Mouse (Mus musculus): Measurements from ENCODE around the gene Polm. TPM values are rescaled to one million over a fixed set of nuclear protein-coding genes. Genes with fewer than 3 reads are reported as not detected.

The Polm gene
- 38.4 TPM for total RNA-seq (2023)

DNA sequence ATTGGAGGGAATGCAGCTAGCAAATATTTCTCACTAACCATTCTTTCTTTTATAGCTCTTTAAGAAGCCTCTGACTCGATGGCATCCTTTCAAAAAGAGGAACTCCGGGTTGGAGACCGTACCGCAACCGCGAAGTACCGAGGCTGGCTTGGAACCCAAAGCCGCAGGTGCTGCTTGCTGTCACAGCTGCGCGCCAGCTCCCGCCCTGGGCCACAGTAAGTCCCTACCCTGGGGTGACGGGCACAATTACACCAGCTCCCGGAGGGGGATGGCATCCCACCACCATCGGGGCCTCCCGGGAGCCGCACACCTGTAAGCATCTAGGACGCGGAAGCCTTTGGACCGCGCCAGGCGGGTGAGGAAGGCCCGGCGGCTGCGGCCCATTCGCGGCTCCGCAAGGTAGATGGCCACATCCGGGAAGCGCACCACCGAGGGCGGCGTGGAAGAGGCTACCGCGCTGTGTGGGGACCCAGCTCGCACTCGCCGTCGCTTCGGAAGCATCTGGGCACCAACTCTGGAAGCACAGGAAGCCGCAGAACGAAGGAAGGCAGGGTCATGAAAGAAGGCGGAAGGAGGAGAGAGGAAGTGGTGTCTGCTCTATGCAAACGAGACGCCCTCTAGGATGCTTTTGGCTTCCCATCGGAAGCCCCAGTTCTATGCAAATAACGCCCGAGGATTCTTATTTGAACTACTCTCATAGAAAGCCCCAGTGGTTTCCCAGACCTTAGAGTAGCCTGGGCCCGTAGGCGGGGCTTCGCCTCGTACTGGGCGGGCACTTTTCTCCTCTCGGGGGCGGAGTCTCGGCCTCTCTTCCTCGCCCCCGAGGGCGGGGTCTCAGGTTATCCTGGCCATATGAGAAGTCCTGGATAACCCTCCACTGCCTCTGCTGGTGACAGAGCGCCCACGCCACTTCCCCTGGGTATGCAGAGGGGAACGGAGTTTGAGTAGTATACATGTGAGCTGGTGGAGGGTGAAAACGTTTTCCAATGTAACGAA is at the start of gene Polm:
TSS of gene Polm (minus strand) at position 766 of the 996 bp plus-strand sequence.

DNA sequence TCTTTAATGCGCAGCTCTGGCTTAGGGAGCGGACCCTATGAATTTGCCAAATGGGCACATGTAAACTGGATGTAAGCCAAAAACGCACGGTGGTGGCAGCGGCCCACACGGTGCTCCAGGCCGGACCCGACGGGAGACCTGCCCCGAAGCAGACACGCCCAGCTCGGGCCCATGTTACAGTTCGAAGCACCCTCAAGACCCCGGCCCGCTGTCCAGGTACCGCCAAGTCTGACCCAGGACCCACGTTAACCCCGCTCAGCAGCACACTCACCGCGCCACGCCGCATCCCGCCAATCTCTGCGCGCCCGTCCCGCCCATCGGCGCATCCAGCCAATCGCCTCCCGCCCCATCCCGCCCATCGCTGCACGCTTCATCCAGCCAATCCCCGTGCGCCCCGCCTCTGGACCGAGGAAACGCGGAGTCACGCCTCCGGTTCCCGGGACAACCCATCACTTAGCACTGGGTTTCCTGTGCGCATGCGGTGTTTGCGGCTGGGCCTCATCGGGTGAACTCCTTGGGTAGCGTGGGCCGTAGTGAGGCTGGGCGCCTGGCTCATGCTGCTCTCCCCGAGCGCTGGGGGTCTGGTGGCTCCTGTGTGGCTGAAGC is 40.2 kb upstream of the Polm start, which contains the start of gene Pold2:
TSS of gene Pold2 (minus strand) at position 372 of the 606 bp plus-strand sequence.

DNA sequence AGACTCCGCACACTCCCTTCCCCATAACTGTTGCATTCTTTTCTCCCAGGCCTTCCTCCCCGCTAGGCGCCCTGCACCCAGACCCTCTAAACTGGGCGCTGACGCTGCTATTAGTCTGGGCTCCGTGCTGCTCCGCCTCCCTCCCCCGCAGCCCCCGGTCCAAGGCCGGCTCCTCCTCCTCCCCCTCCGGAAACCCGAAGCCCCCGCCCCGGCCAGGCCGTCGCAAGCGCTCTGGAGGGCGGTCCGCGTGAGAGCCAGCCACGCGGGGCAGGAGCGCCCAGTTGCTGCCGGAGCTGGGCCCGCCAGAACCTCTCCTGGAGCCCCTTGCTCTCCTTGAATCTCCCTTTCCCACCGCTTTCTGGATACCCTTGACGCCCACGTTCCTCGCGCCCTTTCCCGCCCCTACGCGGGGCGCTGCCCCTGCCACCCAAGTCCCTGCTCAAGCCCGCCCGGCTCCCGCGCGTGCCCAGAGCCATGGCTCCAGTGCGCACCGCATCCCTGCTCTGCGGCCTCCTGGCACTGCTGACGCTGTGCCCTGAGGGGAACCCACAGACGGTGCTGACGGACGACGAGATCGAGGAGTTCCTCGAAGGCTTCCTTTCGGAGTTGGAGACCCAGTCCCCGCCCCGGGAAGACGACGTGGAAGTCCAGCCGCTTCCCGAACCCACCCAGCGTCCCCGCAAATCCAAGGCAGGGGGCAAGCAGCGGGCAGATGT is 24.0 kb upstream of the Polm start, which contains the start of gene Aebp1:
TSS of gene Aebp1 (plus strand) at position 270 of the 716 bp plus-strand sequence.

DNA sequence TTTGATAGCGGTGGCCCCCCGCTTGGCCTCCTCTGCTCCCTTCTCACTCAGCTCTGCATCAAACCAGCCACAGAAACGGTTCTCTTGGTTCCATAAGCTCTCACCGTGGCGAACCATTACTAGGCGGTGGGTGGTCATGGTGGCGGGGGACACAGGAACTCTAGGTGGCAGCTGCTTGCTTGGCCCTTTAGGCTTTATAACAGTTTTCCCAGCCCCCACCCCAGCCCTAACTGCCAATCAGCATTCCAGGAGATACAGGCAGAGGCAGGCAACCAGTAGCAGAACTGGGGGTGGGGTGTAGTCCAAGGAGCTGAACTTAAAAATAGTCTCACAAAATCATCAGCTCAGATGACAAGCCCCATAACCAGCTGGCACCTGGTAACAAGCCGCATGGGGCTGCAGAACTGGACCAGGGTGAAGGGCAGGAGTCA is 34.2 kb downstream of the Polm start, which contains the start of gene Pgam2:
TSS of gene Pgam2 (minus strand) at position 183 of the 431 bp plus-strand sequence.

DNA sequence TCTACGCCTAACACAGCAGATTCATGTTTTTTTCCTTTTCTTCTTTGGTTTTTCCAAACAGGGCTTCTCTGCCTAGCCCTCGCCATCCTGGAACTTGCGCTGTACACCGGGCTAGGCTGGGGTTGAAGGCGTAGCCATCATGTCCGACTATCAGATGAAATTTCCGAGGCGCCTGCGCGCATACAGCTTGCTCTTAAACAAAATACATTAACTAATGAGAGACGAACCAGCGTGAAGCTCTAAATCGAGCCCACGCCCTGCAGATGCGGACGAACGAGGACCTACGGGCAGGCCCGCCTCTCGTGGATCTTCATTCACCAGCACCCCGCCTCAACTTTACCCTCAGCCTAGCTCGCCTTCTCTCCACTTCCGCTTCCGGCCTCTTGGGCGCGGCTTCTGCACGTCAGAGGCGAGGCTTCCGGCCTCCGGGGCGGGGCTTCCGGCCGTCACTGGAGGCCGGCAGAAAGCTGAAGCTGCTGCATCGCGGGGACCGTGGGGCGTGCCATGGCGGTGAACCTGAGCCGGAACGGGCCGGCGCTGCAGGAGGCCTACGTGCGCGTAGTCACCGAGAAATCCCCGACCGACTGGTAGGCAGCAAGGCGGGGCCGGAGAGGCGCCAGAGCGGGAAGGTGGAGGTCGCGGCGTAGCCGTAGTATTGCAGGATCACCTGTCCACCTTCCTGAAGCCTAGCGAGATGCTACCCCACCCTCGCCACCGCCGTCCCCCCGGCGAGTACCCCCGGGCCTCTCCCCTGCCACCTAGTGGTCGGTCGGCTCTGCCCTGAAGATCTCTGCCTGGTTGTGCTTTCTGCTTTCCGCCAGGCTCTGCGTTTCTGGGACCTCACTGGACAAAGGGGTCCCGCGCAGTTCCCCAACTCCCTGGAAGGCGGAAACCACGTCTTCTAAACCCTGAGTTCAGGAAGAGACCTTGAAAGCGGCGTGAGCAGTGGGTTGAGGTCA is 49.5 kb downstream of the Polm start, which contains the start of gene Dbnl:
TSS of gene Dbnl (plus strand) at position 433 of the 959 bp plus-strand sequence.

Other genes with a start within 250 kb of the Polm start
- 56.9 TPM for gene Mrps24, start 122.3 kb downstream of the Polm start, total RNA-seq (2023)
- 29.8 TPM for gene Urgcp, start 75.6 kb downstream of the Polm start, total RNA-seq (2023)
- gene Dbnl, start 49.5 kb downstream of the Polm start, total RNA-seq (2023), result 118 TPM
- gene Pgam2, start 34.3 kb downstream of the Polm start, total RNA-seq (2023), result not detected
- 1.3 TPM for gene Aebp1, start 23.9 kb upstream of the Polm start, total RNA-seq (2023)
- 60.2 TPM for gene Pold2, start 40.3 kb upstream of the Polm start, total RNA-seq (2023)
- not detected for gene Myl7, start 60.8 kb upstream of the Polm start, total RNA-seq (2023)
- gene Gck, start 112.1 kb upstream of the Polm start, total RNA-seq (2023), result not detected
- gene Ykt6, start 117.7 kb upstream of the Polm start, total RNA-seq (2023), result 58.0 TPM
- 11.1 TPM for gene Camk2b, start 228.3 kb upstream of the Polm start, total RNA-seq (2023)

Data from CD8-positive naive resting alpha-beta T cell, adult 57 days (primary cell).